Mouse (Mus musculus): ENCODE data around the gene Lrch1. TPM values are rescaled to one million over a fixed set of nuclear protein-coding genes. Genes with fewer than 3 reads are reported as not detected.

Lrch1 gene
- total and polyA plus RNA-seq, 3 experiments: 2.8 to 6.1 TPM; not detected in 1

- Histone ChIP-seq H3K27ac (ENCODE audit: control insufficient read depth, low read depth, low read length) (no peak overlapping the region), H3K27me3 (ENCODE audit: control insufficient read depth in 1 of 2, insufficient read depth in 2 of 2, low read length in 2 of 2) (no peaks in the 10 kb centered on the region), H3K9me3 (replicated peaks; ENCODE audit: insufficient read depth, low read length) (no peaks in the 10 kb centered on the region), H3K4me3 (ENCODE audit: control insufficient read depth in 1 of 2, insufficient read depth in 1 of 2, low read depth in 2 of 2, low read length in 2 of 2) (no peak overlapping the region), H3K79me2 (ENCODE audit: control insufficient read depth, insufficient read depth, low read length, poor library complexity) (no peaks in the 10 kb centered on the region), H3K9ac (ENCODE audit: control insufficient read depth, low read depth, low read length, poor library complexity, severe bottlenecking) (no peak overlapping the region), H3K4me1 (ENCODE audit: control insufficient read depth in 1 of 2, insufficient read depth in 2 of 2, low read length in 2 of 2) (no peaks in the 10 kb centered on the region), H3K36me3 (ENCODE audit: control insufficient read depth in 1 of 2, insufficient read depth in 2 of 2, low read length in 2 of 2) (no peaks in the 10 kb centered on the region; a peak in 1 of 4 replicates)
- TF ChIP-seq TBP (IDR thresholded peaks at IDR 0.05; ENCODE audit: low read depth, low read length): no peak
- no peak for TF ChIP-seq ZMIZ1 (IDR thresholded peaks at IDR 0.05; ENCODE audit: low read depth, low read length)
- no peak for TF ChIP-seq CHD1 (IDR thresholded peaks at IDR 0.05; ENCODE audit: low read depth, low read length)
- TF ChIP-seq MEF2A (IDR thresholded peaks at IDR 0.05; ENCODE audit: extremely low read depth, insufficient replicate concordance, low read depth, low read length, poor library complexity, severe bottlenecking): no peak
- no peak for TF ChIP-seq MAZ (IDR thresholded peaks at IDR 0.05; ENCODE audit: low read depth, low read length)
- TF ChIP-seq ELF1 (IDR thresholded peaks at IDR 0.05; ENCODE audit: low read depth, low read length): no peak
- no peak for TF ChIP-seq CTCF (IDR thresholded peaks at IDR 0.05 in 2 of 3, conservative IDR thresholded peaks at IDR 0.05 in 1 of 3; ENCODE audit: control insufficient read depth in 1 of 3, insufficient read depth in 1 of 3, low read depth in 2 of 3, low read length in 3 of 3, poor library complexity in 1 of 3, severe bottlenecking in 1 of 3)
- no peak for TF ChIP-seq NRF1 (IDR thresholded peaks at IDR 0.05; ENCODE audit: insufficient read depth, low read depth, low read length, poor library complexity, severe bottlenecking)
- TF ChIP-seq USF1 (IDR thresholded peaks at IDR 0.05; ENCODE audit: low read depth, low read length): no peak
- TF ChIP-seq ZC3H11A (IDR thresholded peaks at IDR 0.05; ENCODE audit: low read depth, low read length): no peak
- no peak for TF ChIP-seq E2F4 (IDR thresholded peaks at IDR 0.05; ENCODE audit: borderline replicate concordance, low read depth, low read length)
- no peak for TF ChIP-seq MYB (IDR thresholded peaks at IDR 0.05; ENCODE audit: low read depth, low read length)
- no peak for TF ChIP-seq MXI1 (IDR thresholded peaks at IDR 0.05; ENCODE audit: low read depth, low read length)
- TF ChIP-seq ZKSCAN1 (IDR thresholded peaks at IDR 0.05; ENCODE audit: low read depth, low read length): no peak
- no peak for TF ChIP-seq POLR2AphosphoS2 (IDR thresholded peaks at IDR 0.05; ENCODE audit: low read length)
- no peak for TF ChIP-seq UBTF (IDR thresholded peaks at IDR 0.05; ENCODE audit: borderline replicate concordance, insufficient read depth, low read depth, low read length)
- TF ChIP-seq BHLHE40 (IDR thresholded peaks at IDR 0.05; ENCODE audit: borderline replicate concordance, low read depth, low read length): no peak
- no peak for DNase-seq (ENCODE audit: low read depth, low spot score)
Observed at GRCm38 (mm10) chr14:74811617-74812016, 136.1 kb downstream of the Lrch1 start.

- Histone ChIP-seq H3K4me3 (ENCODE audit: control insufficient read depth in 1 of 2, insufficient read depth in 1 of 2, low read depth in 2 of 2, low read length in 2 of 2) (no peak overlapping the region), H3K27me3 (ENCODE audit: control insufficient read depth in 1 of 2, insufficient read depth in 2 of 2, low read length in 2 of 2) (no peaks in the 10 kb centered on the region), H3K9ac (ENCODE audit: control insufficient read depth, low read depth, low read length, poor library complexity, severe bottlenecking) (no peak overlapping the region), H3K36me3 (ENCODE audit: control insufficient read depth in 1 of 2, insufficient read depth in 2 of 2, low read length in 2 of 2) (peaks cover 0 to 2% of the 10 kb centered on the region in 2 experiments; a peak in 1 of 4 replicates), H3K27ac (ENCODE audit: control insufficient read depth, low read depth, low read length) (no peak overlapping the region), H3K79me2 (ENCODE audit: control insufficient read depth, insufficient read depth, low read length, poor library complexity) (no peaks in the 10 kb centered on the region), H3K9me3 (replicated peaks; ENCODE audit: insufficient read depth, low read length) (no peaks in the 10 kb centered on the region), H3K4me1 (ENCODE audit: control insufficient read depth in 1 of 2, insufficient read depth in 2 of 2, low read length in 2 of 2) (no peaks in the 10 kb centered on the region)
- no peak for DNase-seq (ENCODE audit: low read depth, low spot score)
- TF ChIP-seq TCF12 (IDR thresholded peaks at IDR 0.05; ENCODE audit: low read depth, low read length) (no peak), ELF1 (IDR thresholded peaks at IDR 0.05; ENCODE audit: low read depth, low read length) (no peak), NELFE (IDR thresholded peaks at IDR 0.05; ENCODE audit: low read depth, low read length) (no peak), ZKSCAN1 (IDR thresholded peaks at IDR 0.05; ENCODE audit: low read depth, low read length) (no peak), ZMIZ1 (IDR thresholded peaks at IDR 0.05; ENCODE audit: low read depth, low read length) (no peak), NRF1 (IDR thresholded peaks at IDR 0.05; ENCODE audit: insufficient read depth, low read depth, low read length, poor library complexity, severe bottlenecking) (no peak), ETS1 (IDR thresholded peaks at IDR 0.05; ENCODE audit: low read depth, low read length) (no peak), MAZ (IDR thresholded peaks at IDR 0.05; ENCODE audit: low read depth, low read length) (no peak), SIN3A (IDR thresholded peaks at IDR 0.05; ENCODE audit: low read length) (no peak), CHD2 (IDR thresholded peaks at IDR 0.05; ENCODE audit: low read length) (no peak), MAX (IDR thresholded peaks at IDR 0.05; ENCODE audit: low read length) (no peak), POLR2AphosphoS2 (IDR thresholded peaks at IDR 0.05; ENCODE audit: low read length) (no peak), ZNF384 (IDR thresholded peaks at IDR 0.05; ENCODE audit: low read depth, low read length) (no peak)
Observed at GRCm38 (mm10) chr14:74801961-74802360, 145.7 kb downstream of the Lrch1 start.
